Mouse (Mus musculus) lung, embryonic 15.5 days (tissue): ENCODE measurements around the gene Rhbdl2. TPM values are rescaled to one million over a fixed set of nuclear protein-coding genes. Genes with fewer than 3 reads are reported as not detected.

Source experiments
- ATAC-seq: fragments of 200-750 bp; cut with Nextera tagmentation; 2 replicates; pipeline ENCODE4 v1.8.0; 2017; ENCODE audit warnings: moderate number of reproducible peaks, borderline replicate concordance; ENCODE audit not compliant: low FRiP score, low TSS enrichment; ENCODE audit errors: extremely low read depth
- H3K27ac ChIP-seq: fragments of 300-500 bp; sonication (generic); 2 replicates; pipeline ENCODE4 v1.5.1; 2015; ENCODE audit warnings: moderate library complexity, mild to moderate bottlenecking, inconsistent platforms
- H3K27me3 ChIP-seq: fragments of 300-500 bp; sonication (generic); 2 replicates; pipeline ENCODE4 v1.6.1; 2015; ENCODE audit warnings: inconsistent platforms
- H3K36me3 ChIP-seq: fragments of 300-500 bp; sonication (generic); 2 replicates; pipeline ENCODE4 v1.6.1; 2015; ENCODE audit warnings: inconsistent platforms
- H3K4me1 ChIP-seq: fragments of 300-500 bp; sonication (generic); 2 replicates; pipeline ENCODE4 v1.6.1; 2015; ENCODE audit warnings: inconsistent platforms
- H3K4me2 ChIP-seq: fragments of 300-500 bp; sonication (generic); 2 replicates; pipeline ENCODE4 v1.6.1; 2015; ENCODE audit warnings: inconsistent platforms, mild to moderate bottlenecking, moderate library complexity
- H3K4me3 ChIP-seq: fragments of 300-500 bp; sonication (generic); 2 replicates; pipeline ENCODE4 v1.5.1; 2015; ENCODE audit warnings: mild to moderate bottlenecking, inconsistent platforms
- H3K9ac ChIP-seq: fragments of 300-500 bp; sonication (generic); 2 replicates; pipeline ENCODE4 v1.6.1; 2015; ENCODE audit warnings: inconsistent platforms
- H3K9me3 ChIP-seq: fragments of 300-500 bp; sonication (generic); 2 replicates; pipeline ENCODE4 v1.6.1; 2016; ENCODE audit warnings: inconsistent platforms
- WGBS: fragments of 180-500 bp; shearing (Covaris S2); methylation state at CpG from one replicate; pipeline ENCODE4 v1.1.7; 2015; 5-methylcytosine and 5-hydroxymethylcytosine counted together
- polyA plus RNA-seq: library from polyadenylated mRNA; unstranded; fragments of >200 nt; fragmentation: Nextera tagmentation; extraction: Ambion mirVana; gene quantifications from 2 replicates; pipeline ENCODE4 v1.2.1, GENCODE M21; 2015

Gene Rhbdl2
- polyA plus RNA-seq, 1 experiment from 2014 or later = 2.2 TPM

DNA sequence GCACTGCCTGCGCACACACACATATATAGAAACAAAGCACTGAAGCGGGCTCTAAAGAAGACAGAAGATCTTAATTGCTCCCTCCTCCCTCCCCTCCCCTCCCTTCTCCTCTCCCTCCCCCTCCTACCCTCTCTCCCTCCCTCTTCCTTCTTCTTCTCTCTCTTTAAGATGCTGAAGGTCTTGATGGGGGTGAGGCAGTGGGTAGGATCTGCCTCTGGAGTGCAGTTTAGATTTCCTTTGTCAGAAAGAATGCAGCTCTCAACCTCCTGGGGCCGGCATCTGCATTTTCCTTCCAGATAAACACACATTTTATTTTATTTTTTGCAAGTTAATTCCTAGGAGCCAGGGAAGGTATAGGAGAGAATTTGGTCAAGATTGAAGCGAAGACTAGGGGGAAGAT is 19.4 kb upstream of the Rhbdl2 start:
- no peak for ATAC-seq
- Histone ChIP-seq H3K27ac (no peak overlapping the region), H3K4me1 (no peaks in the 10 kb centered on the region), H3K9ac (no peak overlapping the region), H3K9me3 (no peaks in the 10 kb centered on the region), H3K27me3 (no peaks in the 10 kb centered on the region), H3K36me3 (no peaks in the 10 kb centered on the region), H3K4me2 (no peak overlapping the region), H3K4me3 (no peak overlapping the region)
- whole genome bisulfite sequencing = 77% methylated on average over 4 of the region's 4 CpGs

GRCm38 (mm10) chr4:123792666-123793065 is 5.0 kb downstream of the Rhbdl2 start:
- 64% methylated on average over 2 of the region's 2 CpGs for WGBS
- no peak for ATAC-seq
- H3K4me3 ChIP-seq = no peak overlapping the region

DNA sequence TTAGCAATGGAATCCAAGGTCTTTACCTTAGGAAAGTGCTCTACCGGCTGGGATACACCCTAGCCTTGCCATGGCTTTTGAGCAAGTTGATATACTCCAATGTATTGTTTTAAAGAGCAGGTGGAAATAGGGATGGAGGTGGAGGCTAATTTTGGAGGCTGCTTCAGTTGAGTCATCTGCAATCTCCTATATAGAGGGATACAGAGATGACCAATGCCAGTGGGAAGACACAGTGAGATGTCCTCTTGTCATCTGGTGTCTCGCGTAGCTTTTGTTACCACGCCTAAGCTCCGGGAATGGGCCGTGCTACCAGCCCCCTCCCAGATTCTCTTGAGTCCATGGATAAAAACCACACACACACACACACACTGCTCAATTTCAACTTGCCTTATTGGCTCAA is 5.5 kb downstream of the Rhbdl2 start:
- ATAC-seq = no peak
- Histone ChIP-seq H3K4me2 (no peak overlapping the region), H3K27me3 (no peaks in the 10 kb centered on the region), H3K9me3 (no peaks in the 10 kb centered on the region), H3K4me3 (no peak overlapping the region), H3K9ac (no peak overlapping the region), H3K36me3 (no peaks in the 10 kb centered on the region), H3K4me1 (peaks cover 3% of the 10 kb centered on the region; the same call in 1 of the 2 replicates), H3K27ac (no peak overlapping the region)
- WGBS = 85% methylated on average over 6 of the region's 6 CpGs

More at GRCm38 (mm10) chr4:123792666-123793065, 5.0 kb downstream of the Rhbdl2 start:
- H3K27ac ChIP-seq = no peak overlapping the region
- no peaks in the 10 kb centered on the region for H3K36me3 ChIP-seq
- peaks cover 8% of the 10 kb centered on the region for H3K4me1 ChIP-seq
- H3K4me2 ChIP-seq = no peak overlapping the region
- H3K9me3 ChIP-seq = no peaks in the 10 kb centered on the region
- no peaks in the 10 kb centered on the region for H3K27me3 ChIP-seq
- H3K9ac ChIP-seq = no peak overlapping the region

DNA sequence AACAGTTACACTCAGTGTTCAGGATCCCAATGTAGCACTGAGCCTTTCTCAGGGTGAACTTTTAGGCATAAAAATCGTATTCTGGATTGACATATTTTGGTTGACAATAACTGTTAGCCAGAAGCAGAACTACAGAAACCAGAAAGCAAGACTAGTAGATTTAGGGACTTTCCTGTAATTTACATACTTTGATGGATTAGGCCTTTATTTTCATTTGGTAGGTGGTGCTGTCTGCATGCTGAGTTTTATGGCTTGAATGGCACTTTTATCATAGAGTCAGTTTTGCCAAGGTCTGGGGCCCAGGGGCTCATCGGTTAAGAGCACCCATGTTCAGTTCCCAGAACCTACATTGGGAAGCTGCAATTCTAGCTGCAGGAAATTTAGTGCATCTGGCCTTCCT is 7.4 kb downstream of the Rhbdl2 start:
- WGBS = 63% methylated on average over 2 of the region's 2 CpGs
- ATAC-seq = no peak
- H3K9ac ChIP-seq = no peak overlapping the region

DNA sequence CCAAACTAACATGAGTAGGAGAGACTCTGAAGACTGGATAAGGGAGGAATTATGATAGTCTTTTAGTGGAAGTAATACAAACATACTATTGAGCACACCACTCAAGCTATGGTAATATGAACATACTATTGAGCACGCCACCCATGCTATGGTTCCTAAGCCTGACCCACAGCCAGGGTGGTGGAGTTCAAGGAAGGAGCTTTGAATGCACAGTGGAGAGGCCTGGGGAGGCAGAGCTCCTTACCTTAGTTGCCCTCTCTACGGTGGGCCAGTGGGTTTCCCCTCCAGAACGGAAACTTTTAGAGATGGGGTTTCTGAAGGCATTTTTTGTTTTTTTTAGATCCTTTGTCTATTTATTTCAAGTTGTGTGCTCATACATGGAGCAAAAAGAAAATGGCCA is 9.7 kb downstream of the Rhbdl2 start:
- Histone ChIP-seq H3K4me3 (no peak overlapping the region), H3K4me2 (no peak overlapping the region), H3K4me1 (no peaks in the 10 kb centered on the region), H3K27me3 (no peaks in the 10 kb centered on the region), H3K36me3 (no peaks in the 10 kb centered on the region), H3K9ac (no peak overlapping the region), H3K9me3 (no peaks in the 10 kb centered on the region), H3K27ac (no peak overlapping the region)
- 86% methylated on average over 3 of the region's 3 CpGs for WGBS
- no peak for ATAC-seq

More for the DNA sequence above, 7.4 kb downstream of the Rhbdl2 start:
- no peaks in the 10 kb centered on the region for H3K27me3 ChIP-seq
- H3K27ac ChIP-seq = no peak overlapping the region
- H3K4me2 ChIP-seq = no peak overlapping the region
- no peaks in the 10 kb centered on the region for H3K9me3 ChIP-seq
- H3K4me1 ChIP-seq = no peaks in the 10 kb centered on the region
- H3K36me3 ChIP-seq = no peaks in the 10 kb centered on the region
- no peak overlapping the region for H3K4me3 ChIP-seq

DNA sequence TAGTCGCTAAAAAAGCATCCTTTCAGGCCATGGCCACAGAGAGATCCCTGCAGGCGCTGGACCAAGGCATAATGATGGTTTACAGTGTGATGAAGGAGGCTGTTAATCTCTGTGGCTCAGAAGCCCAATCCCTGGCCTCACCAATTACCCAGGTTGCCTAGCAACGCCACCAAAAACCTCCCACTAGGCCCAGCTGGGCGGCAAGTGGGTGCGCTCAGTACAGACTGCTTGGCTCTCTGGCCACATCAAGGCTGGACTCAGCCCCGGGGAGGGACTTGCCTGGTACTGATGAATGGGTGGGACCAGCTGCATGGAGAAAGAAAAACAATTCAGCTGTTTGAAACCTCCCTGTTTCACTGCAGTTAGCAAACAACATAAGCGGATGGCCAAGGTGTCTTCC is 10.2 kb downstream of the Rhbdl2 start:
- Histone ChIP-seq H3K27ac (no peak overlapping the region), H3K27me3 (no peaks in the 10 kb centered on the region), H3K4me2 (no peak overlapping the region), H3K4me3 (no peak overlapping the region), H3K9ac (no peak overlapping the region), H3K4me1 (no peaks in the 10 kb centered on the region), H3K36me3 (no peaks in the 10 kb centered on the region), H3K9me3 (no peaks in the 10 kb centered on the region)
- no peak for ATAC-seq
- 47% methylated on average over 7 of the region's 7 CpGs for WGBS

GRCm38 (mm10) chr4:123803642-123804041 is 16.0 kb downstream of the Rhbdl2 start:
- no peak overlapping the region for H3K9ac ChIP-seq

DNA sequence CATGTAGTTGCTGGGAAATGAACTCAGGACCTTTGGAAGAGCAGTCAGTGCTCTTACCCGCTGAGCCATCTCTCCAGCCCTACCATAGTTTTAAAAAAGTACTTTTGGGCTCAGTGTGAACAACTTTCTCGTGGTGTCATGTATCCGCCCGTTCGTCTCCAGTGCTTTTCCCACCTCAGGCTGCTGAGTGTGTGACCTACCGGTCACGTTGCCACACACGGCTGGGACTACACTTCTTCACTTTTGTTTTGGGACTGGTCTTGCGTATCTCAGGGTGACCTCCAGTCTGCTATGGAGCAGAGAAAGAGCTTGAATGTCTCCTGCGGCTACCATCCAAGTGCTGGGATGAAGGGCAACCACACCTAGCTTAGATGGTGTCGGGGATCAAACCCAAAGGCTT is 20.6 kb downstream of the Rhbdl2 start:
- no peak for ATAC-seq

More at GRCm38 (mm10) chr4:123803642-123804041, 16.0 kb downstream of the Rhbdl2 start:
- 48% methylated on average over 6 of the region's 6 CpGs for WGBS
- Histone ChIP-seq H3K4me1 (no peaks in the 10 kb centered on the region), H3K27me3 (no peaks in the 10 kb centered on the region), H3K36me3 (no peaks in the 10 kb centered on the region), H3K4me3 (no peak overlapping the region), H3K27ac (no peak overlapping the region), H3K9me3 (no peaks in the 10 kb centered on the region), H3K4me2 (no peak overlapping the region)
- no peak for ATAC-seq

GRCm38 (mm10) chr4:123810475-123811295 is 23.0 kb downstream of the Rhbdl2 start:
- Histone ChIP-seq H3K4me3 (no peak overlapping the region), H3K4me1 (no peaks in the 10 kb centered on the region), H3K27ac (no peak overlapping the region), H3K9ac (no peak overlapping the region), H3K27me3 (no peaks in the 10 kb centered on the region), H3K9me3 (no peaks in the 10 kb centered on the region), H3K4me2 (no peak overlapping the region), H3K36me3 (no peaks in the 10 kb centered on the region)
- ATAC-seq = no peak
- WGBS = 76% methylated on average over 12 of the region's 12 CpGs

More for the DNA sequence above, 20.6 kb downstream of the Rhbdl2 start:
- Histone ChIP-seq H3K27ac (no peak overlapping the region), H3K9ac (no peak overlapping the region), H3K4me3 (no peak overlapping the region), H3K9me3 (no peaks in the 10 kb centered on the region), H3K4me1 (no peaks in the 10 kb centered on the region), H3K27me3 (no peaks in the 10 kb centered on the region), H3K4me2 (no peak overlapping the region), H3K36me3 (no peaks in the 10 kb centered on the region)
- 81% methylated on average over 11 of the region's 11 CpGs for WGBS

DNA sequence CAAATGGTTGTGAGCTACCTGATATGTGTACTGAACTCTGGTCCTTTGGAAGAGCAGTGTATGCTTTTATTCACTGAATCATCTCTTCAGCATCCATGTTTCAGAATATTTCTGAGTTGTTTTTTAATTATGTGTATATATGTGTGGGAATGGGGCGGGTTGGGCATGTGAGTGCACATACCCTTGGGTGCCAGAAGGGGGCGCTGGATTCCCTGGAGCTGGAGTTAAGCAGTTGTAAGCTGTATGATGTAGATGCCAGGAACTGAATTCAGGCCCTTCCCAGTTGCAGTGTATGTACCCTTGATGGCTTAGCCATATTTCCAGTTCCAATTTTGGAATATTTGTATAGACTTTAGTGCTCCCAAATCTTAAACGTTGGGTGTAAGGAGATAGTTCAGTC is 24.9 kb downstream of the Rhbdl2 start:
- 72% methylated on average over 3 of the region's 3 CpGs for WGBS
- Histone ChIP-seq H3K4me3 (no peak overlapping the region), H3K9me3 (no peaks in the 10 kb centered on the region), H3K36me3 (no peaks in the 10 kb centered on the region), H3K27me3 (no peaks in the 10 kb centered on the region), H3K27ac (no peak overlapping the region), H3K4me1 (no peaks in the 10 kb centered on the region), H3K4me2 (no peak overlapping the region), H3K9ac (no peak overlapping the region)
- ATAC-seq = no peak

GRCm38 (mm10) chr4:123814030-123814501 is 26.4 kb downstream of the Rhbdl2 start:
- no peaks in the 10 kb centered on the region for H3K4me1 ChIP-seq
- H3K9ac ChIP-seq = no peak overlapping the region
- no peak overlapping the region for H3K27ac ChIP-seq
- 47% methylated on average over 7 of the region's 7 CpGs for WGBS
- no peak overlapping the region for H3K4me3 ChIP-seq
- no peaks in the 10 kb centered on the region for H3K27me3 ChIP-seq
- H3K9me3 ChIP-seq = no peaks in the 10 kb centered on the region
- H3K36me3 ChIP-seq = no peaks in the 10 kb centered on the region
- ATAC-seq = no peak
- no peak overlapping the region for H3K4me2 ChIP-seq

GRCm38 (mm10) chr4:123819093-123819610 is 31.5 kb downstream of the Rhbdl2 start:
- Histone ChIP-seq H3K27me3 (no peaks in the 10 kb centered on the region), H3K4me2 (no peak overlapping the region), H3K4me3 (no peak overlapping the region), H3K27ac (no peak overlapping the region), H3K4me1 (no peaks in the 10 kb centered on the region), H3K36me3 (no peaks in the 10 kb centered on the region), H3K9me3 (no peaks in the 10 kb centered on the region), H3K9ac (no peak overlapping the region)
- WGBS = 45% methylated on average over 4 of the region's 4 CpGs
- no peak for ATAC-seq
